Mouse (Mus musculus): ENCODE measurements around the gene Mlx.

The Mlx gene

DNA sequence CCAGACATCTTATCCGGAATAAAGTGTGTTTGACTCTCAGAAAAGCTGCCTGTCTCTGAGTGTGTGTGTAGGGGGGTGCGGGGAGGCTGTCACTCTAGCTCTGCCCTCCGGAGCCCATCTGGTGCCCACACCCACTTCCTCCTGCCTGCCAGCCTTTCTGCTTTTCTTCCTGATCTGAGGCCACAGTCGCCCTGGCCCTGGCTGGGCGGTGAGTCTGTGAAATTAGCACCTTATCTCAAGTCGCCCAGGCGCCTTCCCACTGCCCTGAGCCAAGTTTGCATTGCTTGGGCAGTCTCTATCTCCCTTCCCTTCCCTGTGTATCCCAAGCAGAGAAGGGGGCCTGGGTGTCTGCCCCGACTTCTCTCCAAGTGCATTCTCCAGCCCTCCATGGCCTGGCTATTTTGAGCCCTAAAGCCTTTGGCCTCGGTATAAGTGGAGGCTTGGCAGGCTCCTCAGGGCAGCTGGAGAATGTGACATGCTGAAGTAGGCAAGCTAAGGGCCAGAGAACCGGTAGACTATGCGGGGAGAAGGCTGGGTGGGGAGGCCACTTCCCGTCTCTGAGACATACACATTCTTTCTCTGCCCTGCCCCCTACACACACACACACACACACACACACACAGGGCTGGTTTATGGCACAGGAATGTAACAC, 23.3 kb upstream of the Mlx start:
- in situ Hi-C loops (cut with MboI, MseI): loop anchor here (10.0 kb wide), 1 partner anchor 179 kb away; no protein-coding TSS in a partner anchor

DNA sequence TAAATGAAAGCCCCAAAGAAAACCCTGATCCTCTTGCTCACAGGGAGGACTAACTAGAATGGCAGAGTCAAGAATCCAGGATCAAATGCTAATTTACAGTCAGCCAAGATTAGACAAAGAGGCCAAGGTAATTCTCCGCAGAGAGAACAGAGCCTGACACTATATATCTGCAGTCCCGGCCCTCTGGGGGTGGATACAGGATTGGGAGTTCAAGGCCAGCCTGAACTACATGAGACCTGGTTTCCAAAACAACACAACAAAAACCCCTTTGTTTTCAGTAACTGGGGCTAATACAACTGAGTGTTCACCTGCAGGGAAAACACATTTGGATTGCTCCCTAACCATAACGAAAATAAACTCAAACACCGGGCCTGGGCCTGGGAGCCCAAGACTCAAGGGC, 22.6 kb upstream of the Mlx start:
- in situ Hi-C loops (cut with MboI, MseI): loop anchor here (10.0 kb wide), 1 partner anchor 180 kb away; no protein-coding TSS in a partner anchor

DNA sequence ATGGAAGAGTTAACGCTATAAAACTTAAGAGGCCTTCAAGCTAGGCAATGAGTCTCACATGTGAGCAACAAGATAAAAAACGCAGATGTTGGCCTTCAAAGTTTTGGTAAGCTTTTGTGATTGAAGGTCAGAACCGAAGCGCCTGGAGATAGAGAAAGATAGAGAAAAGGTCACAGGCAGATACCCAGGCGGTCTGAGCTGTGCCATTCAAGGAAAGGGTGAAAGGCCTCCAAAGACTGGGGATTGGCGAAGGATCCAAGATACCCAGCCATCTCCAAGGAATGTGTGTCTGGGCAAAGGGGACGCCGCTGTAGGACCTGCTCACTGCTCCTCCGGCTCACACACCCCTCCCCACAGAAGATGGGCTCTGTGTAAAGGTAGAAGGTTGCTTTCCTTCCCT, 22.1 kb upstream of the Mlx start:
- in situ Hi-C loops (cut with MboI, MseI): loop anchor here (10.0 kb wide), 1 partner anchor 180 kb away; no protein-coding TSS in a partner anchor

DNA sequence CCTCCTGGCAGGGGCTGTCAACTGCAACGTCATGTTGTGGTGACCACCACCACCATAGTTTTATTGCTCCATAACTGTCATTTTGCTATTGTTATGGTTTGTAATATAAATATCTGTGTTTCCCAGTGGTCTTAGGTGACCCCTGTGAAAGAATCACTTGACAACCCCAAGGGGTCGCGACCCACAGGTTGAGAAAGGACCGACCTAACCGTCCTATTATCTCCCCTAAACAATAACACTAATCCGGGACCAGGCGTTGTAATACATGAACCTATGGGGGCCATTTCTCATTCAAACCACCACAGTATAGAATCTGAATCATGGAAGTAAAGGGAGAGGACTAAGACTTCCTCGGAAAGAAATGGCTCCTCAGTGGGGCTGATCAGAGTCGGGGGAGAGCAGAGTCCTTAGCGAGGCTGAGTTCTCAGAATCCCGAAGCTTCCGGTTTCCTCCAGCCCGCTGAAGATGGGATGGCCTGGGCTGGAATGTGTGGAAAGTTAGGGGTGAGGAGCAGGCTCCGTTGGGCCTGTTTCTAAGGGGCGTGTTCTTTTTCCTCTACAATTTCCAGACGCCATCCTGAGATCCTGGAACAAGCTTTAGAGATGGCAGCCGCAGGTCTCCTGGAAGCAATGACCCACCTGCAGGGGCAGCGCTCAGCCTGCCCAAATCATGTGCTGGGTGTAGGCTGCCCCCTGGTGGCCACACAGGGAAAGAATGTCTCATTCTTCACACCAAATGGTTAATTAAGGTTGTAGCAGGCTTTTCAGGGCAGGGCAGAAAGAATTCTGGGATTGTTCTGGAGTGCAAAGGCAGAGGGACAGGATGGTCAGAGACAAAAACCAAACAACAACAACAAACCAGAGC, 20.3 kb upstream of the Mlx start:
- in situ Hi-C loops (cut with MboI, MseI): loop anchor here (10.0 kb wide), 1 partner anchor 182 kb away; no protein-coding TSS in a partner anchor

DNA sequence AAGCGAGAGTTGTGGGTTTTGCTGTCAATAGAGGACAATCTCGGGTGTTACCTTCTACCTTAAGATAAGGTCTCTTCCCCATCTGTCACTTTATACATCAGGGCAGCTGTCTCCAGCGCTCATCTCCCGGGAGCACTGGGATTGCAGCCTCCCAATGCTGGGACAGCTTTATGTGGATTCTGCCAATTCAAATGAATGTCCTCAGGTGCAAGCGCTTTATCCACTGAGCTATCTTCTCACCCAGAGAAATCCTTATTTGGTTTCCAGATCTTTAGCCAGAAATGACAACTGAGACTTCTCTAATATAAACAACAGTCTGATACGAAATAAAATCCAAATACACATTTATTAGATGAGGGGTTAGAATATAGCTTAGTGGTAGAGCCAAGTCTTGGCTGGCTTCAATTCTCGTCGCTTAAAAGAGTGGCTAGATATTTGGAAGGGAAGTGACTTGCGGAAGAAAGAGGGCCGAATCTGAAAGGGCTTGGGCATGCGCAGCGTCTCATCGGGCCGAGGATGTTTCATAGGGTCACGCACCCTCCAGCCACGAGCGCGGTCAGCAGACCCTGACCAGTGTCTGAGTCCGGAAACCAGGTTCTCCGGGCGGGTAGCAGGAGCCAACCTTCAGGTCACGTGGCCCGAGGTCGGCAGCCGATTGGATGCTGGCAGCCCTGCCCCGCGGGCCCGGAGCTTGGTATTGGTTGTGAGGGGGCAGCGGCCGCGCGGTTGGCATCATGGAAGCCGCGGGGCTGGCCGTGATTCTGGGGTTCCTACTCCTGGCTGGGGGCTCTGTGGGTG, 17.5 kb upstream of the Mlx start, which contains the start of gene Naglu:
TSS of gene Naglu (plus strand) at position 622 of the 798 bp plus-strand sequence.
- in situ Hi-C loops (cut with MboI, MseI): loop anchor here (10.0 kb wide), 1 partner anchor 185 kb away; no protein-coding TSS in a partner anchor

DNA sequence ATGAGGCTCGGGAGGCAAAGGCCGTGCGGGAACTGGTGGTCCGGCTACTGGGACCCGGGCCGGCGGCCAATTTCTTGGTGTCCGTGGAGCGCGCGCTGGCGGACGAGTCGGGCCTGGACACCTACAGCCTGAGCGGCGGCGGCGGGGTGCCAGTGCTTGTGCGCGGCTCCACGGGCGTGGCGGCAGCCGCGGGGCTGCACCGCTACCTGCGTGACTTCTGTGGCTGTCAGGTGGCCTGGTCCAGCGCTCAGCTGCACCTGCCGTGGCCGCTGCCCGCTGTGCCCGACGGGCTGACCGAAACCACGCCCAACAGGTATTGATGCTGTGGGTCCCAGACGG, 16.9 kb upstream of the Mlx start:
- in situ Hi-C loops (cut with MboI, MseI): no loop called here

DNA sequence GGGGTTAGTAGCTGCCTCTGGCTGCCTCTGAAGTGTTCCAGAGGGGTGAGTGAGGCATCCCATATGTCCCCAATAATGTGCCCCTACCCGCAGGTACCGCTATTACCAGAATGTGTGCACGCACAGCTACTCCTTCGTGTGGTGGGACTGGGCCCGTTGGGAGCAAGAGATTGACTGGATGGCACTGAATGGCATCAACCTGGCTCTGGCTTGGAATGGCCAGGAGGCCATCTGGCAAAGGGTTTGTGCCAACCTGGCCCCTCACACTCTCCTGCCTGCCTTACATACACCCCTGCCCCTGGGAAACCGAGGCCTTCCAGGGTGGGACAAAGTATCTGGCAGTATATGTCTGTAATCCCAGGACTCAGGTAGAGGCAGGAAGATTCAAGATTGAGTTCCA, 16.1 kb upstream of the Mlx start:
- in situ Hi-C loops (cut with MboI, MseI): no loop called here

DNA sequence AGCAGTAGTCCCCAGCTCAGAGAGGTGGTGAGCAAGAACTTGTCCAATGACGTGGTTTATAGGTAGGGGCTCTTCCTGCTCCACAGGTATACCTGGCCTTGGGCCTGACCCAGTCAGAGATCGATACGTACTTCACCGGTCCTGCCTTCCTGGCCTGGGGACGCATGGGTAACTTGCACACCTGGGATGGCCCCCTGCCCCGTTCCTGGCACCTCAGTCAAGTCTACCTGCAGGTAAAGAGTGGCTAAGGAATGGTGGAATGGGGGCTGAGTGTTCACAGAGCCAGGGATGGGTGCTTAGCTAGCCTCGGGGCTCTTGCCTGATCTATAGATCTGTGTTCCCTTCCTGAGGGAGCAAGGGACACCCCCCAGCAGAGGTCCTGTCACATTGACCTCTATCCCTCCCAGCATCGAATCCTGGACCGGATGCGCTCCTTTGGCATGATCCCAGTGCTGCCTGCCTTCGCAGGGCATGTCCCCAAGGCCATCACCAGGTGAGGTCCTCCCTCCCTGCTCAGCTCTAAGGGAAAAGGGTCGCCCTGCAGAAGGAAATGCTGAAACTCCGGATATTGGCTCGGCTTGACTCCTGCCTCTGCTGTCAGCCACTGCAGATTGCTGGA, 15.2 kb upstream of the Mlx start:
- in situ Hi-C loops (cut with MboI, MseI): no loop called here

DNA sequence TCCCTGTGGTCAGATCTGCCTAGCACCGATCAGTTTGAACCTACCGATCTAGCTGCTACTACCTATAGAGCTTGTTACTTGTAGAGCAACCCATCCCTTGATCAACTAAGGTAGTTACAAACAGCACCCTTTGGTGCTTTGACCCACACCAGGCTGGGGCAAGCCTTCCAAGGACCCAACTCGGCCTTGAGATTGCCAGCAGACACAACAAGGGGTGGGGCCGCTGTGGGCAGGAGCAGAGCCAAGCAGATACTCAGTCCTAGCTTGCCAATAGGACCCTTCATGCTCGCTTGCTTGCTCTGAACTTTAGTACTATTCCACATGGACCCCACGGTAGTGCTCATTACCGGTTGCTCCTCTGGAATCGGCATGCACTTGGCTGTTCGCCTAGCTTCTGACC, 9.0 kb upstream of the Mlx start, which contains the start of gene Hsd17b1:
TSS of gene Hsd17b1 (plus strand) at position 291 of the 400 bp plus-strand sequence.
- in situ Hi-C loops (cut with MboI, MseI): no loop called here

DNA sequence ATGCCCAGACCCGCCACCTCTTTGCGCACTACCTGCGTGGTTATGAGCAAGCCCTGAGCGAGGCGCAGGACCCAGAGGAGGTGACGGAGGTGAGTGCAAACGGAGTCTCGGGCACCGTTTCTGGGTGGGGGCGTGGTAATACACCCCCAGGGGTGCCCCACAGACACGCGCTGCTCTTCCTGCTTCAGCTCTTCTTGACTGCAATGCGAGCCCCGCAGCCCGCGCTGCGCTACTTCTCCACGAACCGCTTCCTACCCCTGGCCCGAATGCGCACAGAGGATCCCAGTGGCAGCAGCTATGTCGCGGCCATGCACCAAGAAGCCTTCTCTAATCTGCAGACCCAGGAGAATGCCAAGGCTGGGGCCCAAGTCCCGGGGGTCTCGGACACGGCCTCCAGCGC, 7.3 kb upstream of the Mlx start:
- in situ Hi-C loops (cut with MboI, MseI): no loop called here

DNA sequence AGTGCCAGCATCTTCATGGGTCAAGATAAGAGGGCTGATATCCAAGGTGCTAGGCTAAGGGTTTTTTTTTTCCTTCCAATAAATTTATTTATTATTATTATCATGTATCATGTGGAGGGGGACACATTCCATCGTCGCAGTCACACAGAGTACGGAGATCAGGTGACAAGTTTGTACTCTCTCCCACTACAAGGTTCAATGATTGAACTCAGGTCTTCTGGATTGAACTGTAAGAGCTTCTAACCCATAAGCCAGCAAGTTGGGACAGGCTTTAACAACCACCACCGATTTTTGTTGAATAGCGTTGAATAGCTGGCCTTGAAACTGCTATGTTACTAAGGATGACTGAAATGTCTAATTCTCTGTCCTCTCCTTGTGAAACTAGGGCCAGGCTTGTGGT, 6.7 kb upstream of the Mlx start:
- in situ Hi-C loops (cut with MboI, MseI): no loop called here

DNA sequence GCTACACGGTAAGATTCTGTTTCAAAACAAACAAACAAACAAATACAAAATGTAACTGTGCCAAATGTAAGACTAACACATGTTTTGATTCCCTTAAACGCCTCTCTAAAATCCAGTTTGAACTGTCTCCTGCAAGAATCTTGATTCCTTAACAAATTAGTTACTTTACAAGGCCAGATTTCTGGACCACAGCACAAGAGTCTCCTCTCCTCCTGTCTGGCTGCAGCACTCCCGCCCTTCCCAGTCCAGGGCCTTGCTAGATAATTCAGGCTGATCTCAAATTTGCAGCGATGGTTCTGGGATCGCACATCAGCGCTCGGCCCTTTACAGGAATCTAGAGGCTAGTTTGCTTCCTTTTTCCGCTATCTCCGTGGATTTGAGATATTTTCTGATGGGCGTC, 5.4 kb upstream of the Mlx start:
- in situ Hi-C loops (cut with MboI, MseI): no loop called here

DNA sequence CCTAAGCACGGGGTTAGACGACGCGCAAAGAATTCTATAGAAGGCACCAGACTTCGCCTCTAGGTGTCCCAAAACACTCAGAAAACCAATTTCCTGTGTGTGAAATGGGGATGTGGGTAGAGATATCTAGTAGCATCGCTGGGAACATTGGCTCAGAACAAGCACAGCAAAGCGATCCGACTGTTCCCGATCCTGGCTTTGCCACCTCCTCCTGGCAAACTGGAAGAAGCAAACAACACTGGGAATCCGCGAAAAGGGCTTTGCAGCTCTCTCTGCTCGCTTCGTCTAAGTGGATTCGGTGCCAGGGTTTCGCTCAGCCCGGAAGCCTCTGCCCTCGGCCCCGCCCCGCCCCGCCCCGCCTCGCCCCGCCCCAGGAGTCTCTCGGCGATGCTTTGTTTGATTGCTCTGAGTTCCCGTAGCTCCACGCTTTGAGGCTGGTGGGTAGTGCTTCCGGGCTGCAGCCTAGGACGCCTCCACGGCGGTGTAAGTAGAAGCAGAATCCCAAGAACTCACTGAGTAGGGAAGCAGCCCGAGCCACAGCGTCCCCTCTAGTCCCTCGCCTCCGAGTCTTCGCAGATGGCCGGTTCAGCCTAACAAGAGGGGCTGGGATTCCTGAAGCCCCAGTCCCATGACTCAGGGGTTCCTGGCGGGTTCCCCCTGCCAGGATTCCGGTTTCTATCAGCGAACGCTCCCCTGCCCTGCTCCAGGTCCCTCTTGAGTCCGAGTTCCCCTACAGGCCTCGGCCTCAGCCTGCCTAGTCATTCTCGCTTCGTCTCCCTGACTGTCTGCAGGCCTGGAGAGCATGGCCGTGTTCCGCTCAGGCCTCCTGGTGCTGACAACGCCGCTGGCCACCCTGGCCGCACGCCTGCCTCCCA, 4.6 kb upstream of the Mlx start, which contains the start of gene Coasy:
TSS of gene Coasy (plus strand) at position 358 of the 875 bp plus-strand sequence.
- in situ Hi-C loops (cut with MboI, MseI): no loop called here

DNA sequence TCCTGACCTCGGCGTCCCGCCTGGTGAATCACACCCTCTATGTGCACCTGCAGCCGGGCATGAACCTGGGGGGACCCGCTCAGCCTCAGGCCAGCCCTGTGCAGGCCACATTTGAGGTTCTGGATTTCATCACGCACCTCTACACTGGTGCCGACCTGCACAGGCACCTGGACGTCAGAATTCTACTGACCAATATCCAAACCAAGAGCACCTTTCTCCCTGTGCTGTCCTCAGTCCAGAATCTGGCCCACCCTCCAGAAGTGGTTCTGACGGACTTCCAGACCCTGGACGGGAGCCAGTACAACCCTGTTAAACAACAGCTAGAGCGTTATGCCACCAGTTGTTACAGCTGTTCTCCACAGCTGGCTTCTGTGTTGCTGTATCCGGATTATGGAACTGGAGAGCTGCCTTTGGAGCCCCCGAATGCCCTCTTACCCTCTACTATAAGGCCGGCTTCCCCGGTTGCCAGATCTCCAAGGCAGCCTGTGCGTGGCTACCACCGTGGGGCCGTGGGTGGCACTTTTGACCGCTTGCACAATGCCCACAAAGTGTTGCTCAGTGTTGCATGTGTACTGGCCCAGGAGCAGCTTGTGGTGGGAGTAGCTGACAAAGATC, 3.9 kb upstream of the Mlx start:
- in situ Hi-C loops (cut with MboI, MseI): no loop called here

DNA sequence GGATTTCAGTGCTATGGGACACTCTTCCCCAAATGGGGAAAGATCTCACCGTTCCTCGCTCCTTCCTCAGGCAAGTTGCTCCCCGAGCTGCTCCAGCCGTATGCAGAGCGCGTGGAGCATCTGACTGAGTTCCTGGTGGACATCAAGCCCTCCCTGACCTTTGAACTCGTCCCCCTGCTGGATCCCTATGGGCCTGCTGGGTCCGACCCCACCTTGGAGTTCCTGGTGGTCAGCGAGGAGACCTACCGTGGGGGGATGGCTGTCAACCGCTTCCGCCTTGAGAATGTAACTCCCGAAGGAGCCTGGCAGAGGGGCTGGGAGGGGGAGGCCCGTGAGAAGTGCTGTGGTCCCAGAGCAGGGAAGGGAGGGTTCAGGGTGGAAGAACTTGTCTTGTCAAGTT, 2.8 kb upstream of the Mlx start:
- in situ Hi-C loops (cut with MboI, MseI): no loop called here

DNA sequence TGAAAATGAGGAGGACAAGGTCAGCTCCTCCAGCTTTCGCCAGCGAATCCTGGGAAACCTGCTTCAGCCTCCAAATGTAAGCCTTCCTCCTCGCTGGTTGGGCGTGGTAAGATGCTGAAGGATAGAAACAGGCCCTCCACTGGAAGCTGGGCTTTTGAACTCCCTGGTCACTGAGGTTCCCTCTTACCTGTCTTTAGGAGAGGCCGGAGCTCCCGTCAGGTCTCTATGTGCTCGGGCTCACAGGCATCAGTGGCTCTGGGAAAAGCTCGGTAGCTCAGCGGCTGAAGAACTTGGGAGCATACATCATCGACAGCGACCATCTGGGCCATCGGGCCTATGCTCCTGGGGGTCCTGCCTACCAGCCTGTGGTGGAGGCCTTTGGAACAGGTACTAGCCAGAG, 2.3 kb upstream of the Mlx start:
- in situ Hi-C loops (cut with MboI, MseI): no loop called here

DNA sequence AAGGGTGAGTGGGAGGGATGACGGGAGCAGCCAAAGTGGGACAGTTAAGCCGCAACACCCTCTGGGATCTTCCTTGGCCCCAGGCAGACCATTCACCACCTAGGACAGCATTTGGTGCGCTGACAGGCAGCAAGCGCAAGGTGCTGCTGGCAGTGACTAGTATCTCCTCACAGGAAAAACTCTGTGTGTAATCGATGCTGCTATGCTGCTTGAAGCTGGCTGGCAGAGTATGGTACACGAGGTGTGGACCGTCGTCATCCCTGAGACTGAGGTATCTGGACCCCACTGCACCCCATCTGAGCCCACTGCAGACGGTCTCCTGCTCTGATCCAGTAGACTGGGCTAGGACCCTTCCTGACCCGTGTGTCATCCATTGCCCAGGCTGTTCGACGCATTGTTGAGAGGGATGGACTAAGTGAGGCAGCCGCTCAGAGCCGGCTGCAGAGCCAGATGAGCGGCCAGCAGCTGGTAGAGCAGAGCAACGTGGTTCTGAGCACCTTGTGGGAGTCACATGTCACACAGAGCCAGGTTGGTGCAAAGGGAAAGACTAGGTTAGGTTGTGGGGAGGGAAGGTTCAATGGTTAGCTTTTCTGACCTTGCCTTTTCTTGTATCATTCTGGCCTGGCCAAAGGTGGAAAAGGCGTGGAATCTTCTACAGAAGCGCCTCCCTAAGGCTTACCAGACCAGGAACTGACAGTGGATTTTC, 1.3 kb upstream of the Mlx start:
- in situ Hi-C loops (cut with MboI, MseI): no loop called here

DNA sequence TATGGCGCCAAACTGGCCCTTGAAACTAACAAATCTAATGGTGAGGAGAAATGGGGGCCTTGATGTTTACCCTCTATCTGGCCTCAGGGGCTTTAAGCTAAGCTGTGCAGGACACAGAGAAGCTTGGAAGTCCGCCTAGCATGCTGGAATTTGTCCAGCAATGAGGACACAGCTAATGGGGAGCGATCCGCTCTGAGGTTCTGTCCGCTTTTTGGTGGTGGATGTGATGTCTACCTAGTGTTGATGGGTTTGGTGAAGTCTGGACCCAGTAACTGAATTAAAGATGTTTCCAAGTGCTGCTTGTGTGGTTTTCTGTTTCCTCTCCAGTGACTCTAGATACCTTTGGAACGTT, 778 bp upstream of the Mlx start:
- in situ Hi-C loops (cut with MboI, MseI): no loop called here

DNA sequence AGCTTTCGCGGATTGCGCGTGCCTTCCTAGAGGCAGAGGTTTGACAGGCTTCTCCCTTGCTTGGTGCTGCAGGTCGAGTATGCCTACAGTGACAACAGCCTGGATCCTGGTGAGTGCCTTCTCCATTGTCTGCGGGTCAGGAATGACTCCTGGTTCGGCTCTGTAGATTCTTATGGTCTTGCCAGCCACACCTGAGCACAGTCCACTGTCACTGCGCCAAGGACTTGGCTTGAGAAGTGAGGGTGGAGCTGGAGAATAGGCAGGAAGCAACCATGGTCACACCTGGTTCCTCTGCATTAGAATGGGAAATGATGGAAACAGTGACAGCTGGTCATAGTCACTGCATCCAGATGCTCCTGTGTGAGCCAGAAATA, 592 bp downstream of the Mlx start:
- in situ Hi-C loops (cut with MboI, MseI): no loop called here

DNA sequence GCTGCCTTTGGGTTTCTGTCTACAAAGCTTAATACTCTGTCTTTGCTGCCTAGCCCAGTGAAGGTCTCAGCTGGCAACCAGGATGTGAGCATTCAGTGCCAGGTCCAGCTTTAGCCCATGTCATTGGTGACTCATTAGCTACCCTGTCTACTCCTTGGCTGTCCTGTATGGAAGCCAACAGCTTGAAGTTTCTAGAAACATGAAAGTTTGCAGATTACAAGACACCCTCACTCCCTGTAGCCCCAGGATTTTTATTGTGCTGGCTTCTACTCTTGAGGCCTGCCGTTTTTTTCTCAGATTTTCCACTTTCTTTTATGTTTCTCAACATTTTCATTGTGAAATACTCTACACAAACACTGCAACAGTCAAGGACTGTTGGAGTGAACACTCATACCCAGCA, 2.9 kb downstream of the Mlx start:
- in situ Hi-C loops (cut with MboI, MseI): no loop called here

All from T-helper 2 cell (primary cell).